Mouse (Mus musculus): ENCODE results near the gene Irgm1. TPM values are rescaled to one million over a fixed set of nuclear protein-coding genes. Genes with fewer than 3 reads are reported as not detected.

Irgm1 gene
- polyA plus RNA-seq, 1 experiment from 2014 or later: 1.1 TPM

DNA sequence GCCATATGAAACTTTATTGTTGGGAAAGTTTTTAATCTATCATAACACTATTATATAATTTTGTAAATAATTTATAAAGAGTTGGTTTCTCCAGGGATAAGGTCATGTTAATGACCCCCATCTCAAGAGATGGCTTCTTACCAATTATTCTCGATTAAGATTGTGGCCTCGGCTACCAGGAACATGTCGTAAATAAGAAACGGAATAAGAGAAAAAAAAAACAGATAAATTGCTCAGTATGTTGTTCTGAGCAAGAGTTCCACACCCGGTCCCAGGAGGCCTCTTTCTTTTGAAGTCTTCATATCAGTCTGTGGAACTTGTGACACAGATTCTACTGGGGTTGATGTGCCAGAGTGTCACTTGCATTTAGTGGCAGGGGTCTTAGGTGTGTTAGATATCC lies 30.3 kb downstream of the Irgm1 start:
- ATAC-seq (ENCODE audit: insufficient number of reproducible peaks, low FRiP score, low TSS enrichment, low read depth) (no peak), DNase-seq (ENCODE audit: low spot score) (no peak)
- H3K9me3 ChIP-seq (ENCODE audit: control insufficient read depth, low read length): no peaks in the 10 kb centered on the region
- H3K27ac ChIP-seq (replicated peaks; ENCODE audit: low read depth, low read length): no peak overlapping the region
- peaks cover 4% of the 10 kb centered on the region for H3K27me3 ChIP-seq (ENCODE audit: control insufficient read depth, insufficient read depth, low read length)
- no peak overlapping the region for H3K4me2 ChIP-seq (ENCODE audit: low read depth, severe bottlenecking)
- H3K4me3 ChIP-seq (ENCODE audit: low read depth, low read length): no peak overlapping the region
- no peaks in the 10 kb centered on the region for H3K4me1 ChIP-seq (ENCODE audit: control insufficient read depth, insufficient read depth, low read length)
- 87% methylated on average over 5 of the region's 5 CpGs for WGBS
- H3K36me3 ChIP-seq (ENCODE audit: control insufficient read depth, insufficient read depth, low read length): no peaks in the 10 kb centered on the region
- no peak overlapping the region for H3K9ac ChIP-seq (ENCODE audit: low read length)

DNA sequence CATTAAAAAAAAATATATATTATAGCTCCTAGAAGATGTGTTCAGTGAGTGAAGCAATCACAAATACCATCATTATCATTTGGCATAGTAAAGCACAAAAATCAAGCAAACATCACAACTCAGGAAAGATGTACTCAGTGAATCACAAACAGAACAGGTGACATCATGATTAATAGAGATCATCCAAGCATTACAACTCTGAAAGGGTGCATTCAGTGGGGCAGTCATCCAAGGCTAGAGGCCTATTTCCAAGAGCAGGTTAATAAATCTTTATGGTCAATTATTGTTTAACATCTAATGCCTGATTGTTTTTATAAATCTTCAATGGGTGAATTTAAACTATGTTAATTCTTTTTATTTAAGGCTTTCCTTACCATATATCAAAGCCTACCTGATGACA lies 30.7 kb downstream of the Irgm1 start:
- Histone ChIP-seq H3K27me3 (ENCODE audit: control insufficient read depth, insufficient read depth, low read length) (peaks cover 5% of the 10 kb centered on the region), H3K4me3 (ENCODE audit: low read depth, low read length) (no peak overlapping the region), H3K4me2 (ENCODE audit: low read depth, severe bottlenecking) (no peak overlapping the region), H3K9me3 (ENCODE audit: control insufficient read depth, low read length) (no peaks in the 10 kb centered on the region), H3K4me1 (ENCODE audit: control insufficient read depth, insufficient read depth, low read length) (no peaks in the 10 kb centered on the region), H3K9ac (ENCODE audit: low read length) (no peak overlapping the region), H3K36me3 (ENCODE audit: control insufficient read depth, insufficient read depth, low read length) (no peaks in the 10 kb centered on the region), H3K27ac (replicated peaks; ENCODE audit: low read depth, low read length) (no peak overlapping the region)
- DNase-seq (ENCODE audit: low spot score) (no peak), ATAC-seq (ENCODE audit: insufficient number of reproducible peaks, low FRiP score, low TSS enrichment, low read depth) (no peak)

DNA sequence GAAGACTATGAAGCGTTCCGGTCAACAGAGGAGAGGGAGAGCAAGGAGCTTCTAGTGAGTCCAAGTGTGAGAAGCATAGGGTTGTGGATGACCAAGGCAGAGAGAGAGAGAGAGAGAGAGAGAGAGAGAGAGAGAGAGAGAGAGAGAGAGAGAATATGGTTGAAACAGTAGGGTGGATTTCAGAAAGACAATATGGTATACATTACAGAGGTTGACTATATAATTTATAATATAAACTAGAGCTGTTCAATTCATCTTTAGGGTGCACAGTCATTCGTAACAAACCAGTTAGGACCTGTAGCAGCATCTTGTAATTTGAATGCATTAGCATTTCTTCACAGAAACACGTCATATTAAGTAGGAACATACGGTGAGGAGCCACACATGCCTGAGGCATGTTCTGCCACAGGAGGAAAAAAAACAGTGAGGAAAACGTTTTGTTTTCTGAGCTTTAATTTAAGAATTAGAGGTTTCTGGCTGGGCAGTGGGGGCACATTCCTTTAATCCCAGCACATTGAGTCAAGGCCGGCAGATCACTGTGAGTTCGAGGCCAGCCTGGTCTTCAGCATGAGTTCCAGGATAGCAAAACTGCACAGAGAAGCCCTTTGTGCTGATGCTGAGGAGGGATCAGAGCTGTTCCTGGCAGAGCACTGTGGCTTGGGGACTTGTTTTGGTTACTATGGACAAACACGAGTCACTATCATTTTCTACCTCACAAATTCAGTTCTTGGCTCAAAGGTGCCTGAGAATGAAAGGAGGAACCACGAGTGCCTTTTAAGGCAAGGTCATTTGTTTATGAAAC lies 32.4 kb downstream of the Irgm1 start:
- ATAC-seq (ENCODE audit: insufficient number of reproducible peaks, low FRiP score, low TSS enrichment, low read depth) (no peak), DNase-seq (ENCODE audit: low spot score) (no peak)
- no peaks in the 10 kb centered on the region for H3K36me3 ChIP-seq (ENCODE audit: control insufficient read depth, insufficient read depth, low read length)
- H3K4me2 ChIP-seq (ENCODE audit: low read depth, severe bottlenecking): peak overlapping the region; percentile 95
- H3K4me1 ChIP-seq (ENCODE audit: control insufficient read depth, insufficient read depth, low read length): no peaks in the 10 kb centered on the region
- H3K27me3 ChIP-seq (ENCODE audit: control insufficient read depth, insufficient read depth, low read length): peaks cover 5% of the 10 kb centered on the region
- H3K4me3 ChIP-seq (ENCODE audit: low read depth, low read length): no peak overlapping the region
- no peaks in the 10 kb centered on the region for H3K9me3 ChIP-seq (ENCODE audit: control insufficient read depth, low read length)
- 71% methylated on average over 10 of the region's 10 CpGs for WGBS
- no peak overlapping the region for H3K9ac ChIP-seq (ENCODE audit: low read length)
- H3K27ac ChIP-seq (replicated peaks; ENCODE audit: low read depth, low read length): no peak overlapping the region

DNA sequence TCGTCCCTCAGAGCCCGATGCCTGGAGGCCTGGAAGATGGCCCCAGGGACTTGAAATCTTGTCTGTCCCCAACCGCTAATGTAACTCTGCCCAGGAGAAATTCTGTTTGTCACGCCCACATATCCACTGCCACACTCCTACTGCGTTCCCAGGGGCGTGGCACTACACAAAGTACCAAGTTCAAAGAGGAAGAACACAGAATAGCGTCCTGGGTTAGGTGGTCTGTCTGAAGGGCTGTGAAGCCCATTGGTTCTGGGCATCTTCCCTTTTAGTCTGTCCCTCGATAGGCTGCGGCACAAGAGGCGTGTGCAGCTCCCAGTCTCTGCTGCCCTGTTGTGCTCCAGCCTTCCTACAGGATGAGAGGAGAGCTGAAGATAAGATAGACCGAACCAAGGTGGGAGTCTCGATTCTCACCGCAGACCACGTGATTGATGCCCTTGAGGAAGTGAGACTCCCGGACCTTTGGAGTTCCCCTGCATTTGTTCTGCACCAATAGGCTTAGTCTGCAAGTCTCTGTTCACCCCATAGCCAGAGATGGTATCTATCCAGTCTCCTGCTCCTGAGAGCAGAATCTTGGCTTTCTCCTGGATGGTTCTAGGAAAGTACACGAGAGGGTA lies 33.2 kb downstream of the Irgm1 start:
- Histone ChIP-seq H3K4me2 (ENCODE audit: low read depth, severe bottlenecking) (peak overlapping the region; percentile 95), H3K27ac (replicated peaks; ENCODE audit: low read depth, low read length) (no peak overlapping the region), H3K4me3 (ENCODE audit: low read depth, low read length) (peak overlapping the region; percentile 91), H3K9me3 (ENCODE audit: control insufficient read depth, low read length) (no peaks in the 10 kb centered on the region), H3K9ac (ENCODE audit: low read length) (peak overlapping the region; percentile 2), H3K36me3 (ENCODE audit: control insufficient read depth, insufficient read depth, low read length) (no peaks in the 10 kb centered on the region), H3K4me1 (ENCODE audit: control insufficient read depth, insufficient read depth, low read length) (no peaks in the 10 kb centered on the region), H3K27me3 (ENCODE audit: control insufficient read depth, insufficient read depth, low read length) (peaks cover 5% of the 10 kb centered on the region)
- DNase-seq (ENCODE audit: low spot score): no peak
- WGBS: 4% methylated on average over 16 of the region's 16 CpGs
- ATAC-seq (ENCODE audit: insufficient number of reproducible peaks, low FRiP score, low TSS enrichment, low read depth): no peak

DNA sequence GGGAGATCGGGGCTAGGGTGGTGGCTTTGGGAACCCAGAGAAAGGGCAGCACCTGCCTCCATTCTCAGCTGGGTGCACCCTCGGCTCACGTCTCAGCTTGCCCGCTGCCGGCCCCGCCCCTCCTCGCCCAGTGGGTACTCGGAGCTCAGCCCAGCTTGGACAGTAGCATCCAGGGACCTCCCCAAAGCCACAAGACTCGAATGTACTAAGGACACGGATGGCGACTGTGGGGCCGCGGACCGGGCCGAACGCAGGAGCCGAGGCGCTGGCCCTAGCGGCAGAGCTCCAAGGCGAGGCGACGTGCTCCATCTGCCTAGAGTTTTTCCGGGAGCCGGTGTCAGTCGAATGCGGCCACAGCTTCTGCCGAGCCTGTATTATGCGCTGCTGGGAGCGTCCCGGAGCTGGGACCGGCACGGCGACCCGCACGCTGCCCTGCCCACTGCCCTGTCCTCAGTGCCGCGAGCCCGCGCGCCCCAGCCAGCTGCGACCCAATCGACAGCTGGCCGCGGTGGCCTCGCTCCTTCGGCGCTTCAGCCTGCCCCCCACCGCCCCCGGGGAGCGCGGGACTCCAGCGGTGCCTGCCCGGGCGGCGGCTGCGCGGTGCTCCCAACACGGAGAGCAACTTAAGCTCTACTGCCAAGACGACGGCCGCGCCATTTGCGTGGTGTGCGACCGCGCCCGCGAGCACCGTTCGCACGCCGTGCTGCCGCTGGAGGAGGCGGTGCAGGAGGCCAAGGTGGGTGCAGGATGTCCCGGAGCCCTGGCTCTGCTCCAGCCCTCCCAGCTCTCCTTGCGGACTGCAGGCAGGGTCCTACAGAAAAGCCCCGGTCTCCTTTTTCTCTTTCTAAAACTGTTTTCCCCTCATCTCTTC lies 33.9 kb downstream of the Irgm1 start:
- H3K36me3 ChIP-seq (ENCODE audit: control insufficient read depth, insufficient read depth, low read length): no peaks in the 10 kb centered on the region
- WGBS: under 1% methylated on average over 73 of the region's 77 CpGs
- DNase-seq (ENCODE audit: low spot score) (peak; percentile 65), ATAC-seq (ENCODE audit: insufficient number of reproducible peaks, low FRiP score, low TSS enrichment, low read depth) (peak; percentile 11; the same call in 1 of the 2 replicates)
- H3K27ac ChIP-seq (replicated peaks; ENCODE audit: low read depth, low read length): no peak overlapping the region
- H3K9ac ChIP-seq (ENCODE audit: low read length): peak overlapping the region; percentile 2
- H3K27me3 ChIP-seq (ENCODE audit: control insufficient read depth, insufficient read depth, low read length): peaks cover 5% of the 10 kb centered on the region
- no peaks in the 10 kb centered on the region for H3K4me1 ChIP-seq (ENCODE audit: control insufficient read depth, insufficient read depth, low read length)
- H3K4me3 ChIP-seq (ENCODE audit: low read depth, low read length): peak overlapping the region; percentile 91
- no peaks in the 10 kb centered on the region for H3K9me3 ChIP-seq (ENCODE audit: control insufficient read depth, low read length)
- H3K4me2 ChIP-seq (ENCODE audit: low read depth, severe bottlenecking): peak overlapping the region; percentile 95

GRCm38 (mm10) chr11:48836990-48837309 lies 34.5 kb downstream of the Irgm1 start:
- peaks cover 5% of the 10 kb centered on the region for H3K27me3 ChIP-seq (ENCODE audit: control insufficient read depth, insufficient read depth, low read length)
- H3K4me3 ChIP-seq (ENCODE audit: low read depth, low read length): peak overlapping the region; percentile 91
- H3K27ac ChIP-seq (replicated peaks; ENCODE audit: low read depth, low read length): no peak overlapping the region
- no peaks in the 10 kb centered on the region for H3K9me3 ChIP-seq (ENCODE audit: control insufficient read depth, low read length)
- ATAC-seq (ENCODE audit: insufficient number of reproducible peaks, low FRiP score, low TSS enrichment, low read depth): no peak
- H3K9ac ChIP-seq (ENCODE audit: low read length): no peak overlapping the region
- H3K36me3 ChIP-seq (ENCODE audit: control insufficient read depth, insufficient read depth, low read length): no peaks in the 10 kb centered on the region
- WGBS: 8% methylated on average over 11 of the region's 11 CpGs
- H3K4me2 ChIP-seq (ENCODE audit: low read depth, severe bottlenecking): peak overlapping the region; percentile 95
- no peaks in the 10 kb centered on the region for H3K4me1 ChIP-seq (ENCODE audit: control insufficient read depth, insufficient read depth, low read length)
- no peak for DNase-seq (ENCODE audit: low spot score)

GRCm38 (mm10) chr11:48835923-48836322 lies 35.6 kb downstream of the Irgm1 start:
- H3K4me2 ChIP-seq (ENCODE audit: low read depth, severe bottlenecking): no peak overlapping the region
- no peak for DNase-seq (ENCODE audit: low spot score)
- 68% methylated on average over 6 of the region's 6 CpGs for WGBS
- no peak overlapping the region for H3K27ac ChIP-seq (replicated peaks; ENCODE audit: low read depth, low read length)
- no peak overlapping the region for H3K4me3 ChIP-seq (ENCODE audit: low read depth, low read length)
- no peaks in the 10 kb centered on the region for H3K4me1 ChIP-seq (ENCODE audit: control insufficient read depth, insufficient read depth, low read length)
- peaks cover 5% of the 10 kb centered on the region for H3K27me3 ChIP-seq (ENCODE audit: control insufficient read depth, insufficient read depth, low read length)
- H3K9ac ChIP-seq (ENCODE audit: low read length): no peak overlapping the region
- no peak for ATAC-seq (ENCODE audit: insufficient number of reproducible peaks, low FRiP score, low TSS enrichment, low read depth)
- no peaks in the 10 kb centered on the region for H3K9me3 ChIP-seq (ENCODE audit: control insufficient read depth, low read length)
- H3K36me3 ChIP-seq (ENCODE audit: control insufficient read depth, insufficient read depth, low read length): no peaks in the 10 kb centered on the region
